Mouse (Mus musculus): ENCODE data around the gene Map3k13. TPM values are rescaled to one million over a fixed set of nuclear protein-coding genes. Genes with fewer than 3 reads are reported as not detected.

The Map3k13 gene
- polyA plus RNA-seq, 1 experiment from 2014 or later = 3.5 TPM

- DNase-seq (ENCODE audit: low spot score) = no peak
- Histone ChIP-seq H3K4me2 (ENCODE audit: low read depth, low read length, severe bottlenecking) (no peak overlapping the region), H3K9ac (ENCODE audit: low read length) (no peak overlapping the region), H3K9me3 (ENCODE audit: control insufficient read depth, low read length) (no peaks in the 10 kb centered on the region), H3K27ac (ENCODE audit: low read depth, low read length) (no peak overlapping the region), H3K4me1 (replicated peaks; ENCODE audit: control insufficient read depth, insufficient read depth, low read length) (0 out of 2 replicates have a peak, but pooled peaks cover 7% of the 10 kb centered on the region), H3K36me3 (ENCODE audit: control insufficient read depth, insufficient read depth, low read length) (no peaks in the 10 kb centered on the region), H3K4me3 (ENCODE audit: low read depth, low read length) (no peak overlapping the region), H3K27me3 (ENCODE audit: control insufficient read depth, insufficient read depth, low read length) (no peaks in the 10 kb centered on the region)
- WGBS = 80% methylated on average over 3 of the region's 3 CpGs
- ATAC-seq (replicated peaks; ENCODE audit: low FRiP score) = no peak
These were observed 68.3 kb downstream of the Map3k13 start for GRCm38 (mm10) chr16:21862448-21862847.

- H3K27me3 ChIP-seq (ENCODE audit: control insufficient read depth, insufficient read depth, low read length) = no peaks in the 10 kb centered on the region
- WGBS = 61% methylated on average over 7 of the region's 7 CpGs
- peak overlapping the region; percentile 37; the same call in 1 of the 2 replicates for H3K27ac ChIP-seq (ENCODE audit: low read depth, low read length)
- DNase-seq (ENCODE audit: low spot score) (no peak), ATAC-seq (replicated peaks; ENCODE audit: low FRiP score) (no peak; the same call in 1 of the 2 replicates)
- no peak overlapping the region for H3K4me2 ChIP-seq (ENCODE audit: low read depth, low read length, severe bottlenecking)
- H3K36me3 ChIP-seq (ENCODE audit: control insufficient read depth, insufficient read depth, low read length) = no peaks in the 10 kb centered on the region
- no peaks in the 10 kb centered on the region for H3K9me3 ChIP-seq (ENCODE audit: control insufficient read depth, low read length)
- H3K9ac ChIP-seq (ENCODE audit: low read length) = no peak overlapping the region
- peaks cover 2% of the 10 kb centered on the region; the same call in 1 of the 2 replicates for H3K4me1 ChIP-seq (replicated peaks; ENCODE audit: control insufficient read depth, insufficient read depth, low read length)
- no peak overlapping the region for H3K4me3 ChIP-seq (ENCODE audit: low read depth, low read length)
These were observed 71.3 kb downstream of the Map3k13 start for GRCm38 (mm10) chr16:21865250-21865982.

- H3K27me3 ChIP-seq (ENCODE audit: control insufficient read depth, insufficient read depth, low read length) = no peaks in the 10 kb centered on the region
- no peak overlapping the region for H3K9ac ChIP-seq (ENCODE audit: low read length)
- H3K9me3 ChIP-seq (ENCODE audit: control insufficient read depth, low read length) = no peaks in the 10 kb centered on the region
- peaks cover 2% of the 10 kb centered on the region; the same call in 1 of the 2 replicates for H3K4me1 ChIP-seq (replicated peaks; ENCODE audit: control insufficient read depth, insufficient read depth, low read length)
- ATAC-seq (replicated peaks; ENCODE audit: low FRiP score) = no peak
- no peak overlapping the region for H3K4me2 ChIP-seq (ENCODE audit: low read depth, low read length, severe bottlenecking)
- DNase-seq (ENCODE audit: low spot score) = no peak
- no peak overlapping the region for H3K27ac ChIP-seq (ENCODE audit: low read depth, low read length)
- H3K36me3 ChIP-seq (ENCODE audit: control insufficient read depth, insufficient read depth, low read length) = no peaks in the 10 kb centered on the region
- H3K4me3 ChIP-seq (ENCODE audit: low read depth, low read length) = no peak overlapping the region
- 85% methylated on average over 11 of the region's 11 CpGs for WGBS
These were observed 71.9 kb downstream of the Map3k13 start for GRCm38 (mm10) chr16:21865983-21866575.

- DNase-seq (ENCODE audit: low spot score) (no peak), ATAC-seq (replicated peaks; ENCODE audit: low FRiP score) (no peak)
- Histone ChIP-seq H3K36me3 (ENCODE audit: control insufficient read depth, insufficient read depth, low read length) (no peaks in the 10 kb centered on the region), H3K9me3 (ENCODE audit: control insufficient read depth, low read length) (no peaks in the 10 kb centered on the region), H3K4me3 (ENCODE audit: low read depth, low read length) (no peak overlapping the region), H3K4me1 (replicated peaks; ENCODE audit: control insufficient read depth, insufficient read depth, low read length) (peaks cover 2% of the 10 kb centered on the region; the same call in 1 of the 2 replicates), H3K27ac (ENCODE audit: low read depth, low read length) (no peak overlapping the region), H3K4me2 (ENCODE audit: low read depth, low read length, severe bottlenecking) (no peak overlapping the region), H3K9ac (ENCODE audit: low read length) (no peak overlapping the region), H3K27me3 (ENCODE audit: control insufficient read depth, insufficient read depth, low read length) (no peaks in the 10 kb centered on the region)
- WGBS = 82% methylated on average over 3 of the region's 3 CpGs
These were observed 73.6 kb downstream of the Map3k13 start for GRCm38 (mm10) chr16:21867727-21868126.

GRCm38 (mm10) chr16:21868651-21869050 is 74.5 kb downstream of the Map3k13 start:
- no peaks in the 10 kb centered on the region for H3K9me3 ChIP-seq (ENCODE audit: control insufficient read depth, low read length)
- ATAC-seq (replicated peaks; ENCODE audit: low FRiP score) = no peak
- H3K4me3 ChIP-seq (ENCODE audit: low read depth, low read length) = no peak overlapping the region
- 74% methylated on average over 6 of the region's 6 CpGs for WGBS
- H3K4me2 ChIP-seq (ENCODE audit: low read depth, low read length, severe bottlenecking) = no peak overlapping the region
- no peak for DNase-seq (ENCODE audit: low spot score)
- no peak overlapping the region for H3K27ac ChIP-seq (ENCODE audit: low read depth, low read length)
- no peaks in the 10 kb centered on the region for H3K36me3 ChIP-seq (ENCODE audit: control insufficient read depth, insufficient read depth, low read length)
- no peak overlapping the region for H3K9ac ChIP-seq (ENCODE audit: low read length)
- no peaks in the 10 kb centered on the region for H3K27me3 ChIP-seq (ENCODE audit: control insufficient read depth, insufficient read depth, low read length)
- H3K4me1 ChIP-seq (replicated peaks; ENCODE audit: control insufficient read depth, insufficient read depth, low read length) = peaks cover 2% of the 10 kb centered on the region; the same call in 1 of the 2 replicates

GRCm38 (mm10) chr16:21869879-21870278 is 75.7 kb downstream of the Map3k13 start:
- DNase-seq (ENCODE audit: low spot score) = no peak

GRCm38 (mm10) chr16:21877735-21878134 is 83.6 kb downstream of the Map3k13 start:
- ATAC-seq (replicated peaks; ENCODE audit: low FRiP score) = no peak
- H3K4me2 ChIP-seq (ENCODE audit: low read depth, low read length, severe bottlenecking) = no peak overlapping the region

More at GRCm38 (mm10) chr16:21869879-21870278, 75.7 kb downstream of the Map3k13 start:
- Histone ChIP-seq H3K9me3 (ENCODE audit: control insufficient read depth, low read length) (no peaks in the 10 kb centered on the region), H3K4me2 (ENCODE audit: low read depth, low read length, severe bottlenecking) (no peak overlapping the region), H3K4me3 (ENCODE audit: low read depth, low read length) (no peak overlapping the region), H3K36me3 (ENCODE audit: control insufficient read depth, insufficient read depth, low read length) (no peaks in the 10 kb centered on the region), H3K9ac (ENCODE audit: low read length) (no peak overlapping the region), H3K27me3 (ENCODE audit: control insufficient read depth, insufficient read depth, low read length) (no peaks in the 10 kb centered on the region), H3K4me1 (replicated peaks; ENCODE audit: control insufficient read depth, insufficient read depth, low read length) (peaks cover 2% of the 10 kb centered on the region; the same call in 1 of the 2 replicates), H3K27ac (ENCODE audit: low read depth, low read length) (peak overlapping the region; percentile 8; the same call in 1 of the 2 replicates)
- WGBS = 21% methylated on average over 4 of the region's 4 CpGs
- ATAC-seq (replicated peaks; ENCODE audit: low FRiP score) = peak; percentile 67

GRCm38 (mm10) chr16:21878834-21879233 is 84.7 kb downstream of the Map3k13 start:
- Histone ChIP-seq H3K4me1 (replicated peaks; ENCODE audit: control insufficient read depth, insufficient read depth, low read length) (no peaks in the 10 kb centered on the region; the same call in 1 of the 2 replicates), H3K9ac (ENCODE audit: low read length) (no peak overlapping the region), H3K27me3 (ENCODE audit: control insufficient read depth, insufficient read depth, low read length) (no peaks in the 10 kb centered on the region), H3K4me2 (ENCODE audit: low read depth, low read length, severe bottlenecking) (no peak overlapping the region), H3K27ac (ENCODE audit: low read depth, low read length) (no peak overlapping the region), H3K4me3 (ENCODE audit: low read depth, low read length) (no peak overlapping the region), H3K36me3 (ENCODE audit: control insufficient read depth, insufficient read depth, low read length) (no peaks in the 10 kb centered on the region), H3K9me3 (ENCODE audit: control insufficient read depth, low read length) (no peaks in the 10 kb centered on the region)
- ATAC-seq (replicated peaks; ENCODE audit: low FRiP score) = no peak
- 88% methylated on average over 3 of the region's 3 CpGs for WGBS
- no peak for DNase-seq (ENCODE audit: low spot score)

More at GRCm38 (mm10) chr16:21877735-21878134, 83.6 kb downstream of the Map3k13 start:
- WGBS = 85% methylated on average over 3 of the region's 3 CpGs
- no peak overlapping the region for H3K9ac ChIP-seq (ENCODE audit: low read length)
- no peaks in the 10 kb centered on the region for H3K36me3 ChIP-seq (ENCODE audit: control insufficient read depth, insufficient read depth, low read length)
- H3K9me3 ChIP-seq (ENCODE audit: control insufficient read depth, low read length) = no peaks in the 10 kb centered on the region
- no peak overlapping the region for H3K4me3 ChIP-seq (ENCODE audit: low read depth, low read length)
- no peaks in the 10 kb centered on the region for H3K27me3 ChIP-seq (ENCODE audit: control insufficient read depth, insufficient read depth, low read length)
- H3K4me1 ChIP-seq (replicated peaks; ENCODE audit: control insufficient read depth, insufficient read depth, low read length) = no peaks in the 10 kb centered on the region; the same call in 1 of the 2 replicates
- no peak overlapping the region for H3K27ac ChIP-seq (ENCODE audit: low read depth, low read length)
- DNase-seq (ENCODE audit: low spot score) = no peak
